Mouse (Mus musculus) C2C12 (cell line): ENCODE data around the gene Gm3453.
"Not testable (repeated sequence)": the region's sequence is repeated elsewhere in the genome, so short reads cannot be mapped to it uniquely, and the experiment has no call there.

Experiments
- CTCF ChIP-seq: IDR thresholded peaks from one replicate; pipeline ENCODE4 v1.5.1; 2011; ENCODE audit not compliant: control insufficient read depth, insufficient read depth, insufficient read length
- MYOG ChIP-seq: IDR thresholded peaks from one replicate; pipeline ENCODE4 v1.6.1; 2011; ENCODE audit not compliant: control insufficient read depth, insufficient read length; ENCODE audit errors: extremely low read depth
- USF1 ChIP-seq: IDR thresholded peaks from one replicate; pipeline ENCODE4 v1.6.1; 2011; ENCODE audit warnings: low read depth, mild to moderate bottlenecking, control low read depth, moderate library complexity

DNA sequence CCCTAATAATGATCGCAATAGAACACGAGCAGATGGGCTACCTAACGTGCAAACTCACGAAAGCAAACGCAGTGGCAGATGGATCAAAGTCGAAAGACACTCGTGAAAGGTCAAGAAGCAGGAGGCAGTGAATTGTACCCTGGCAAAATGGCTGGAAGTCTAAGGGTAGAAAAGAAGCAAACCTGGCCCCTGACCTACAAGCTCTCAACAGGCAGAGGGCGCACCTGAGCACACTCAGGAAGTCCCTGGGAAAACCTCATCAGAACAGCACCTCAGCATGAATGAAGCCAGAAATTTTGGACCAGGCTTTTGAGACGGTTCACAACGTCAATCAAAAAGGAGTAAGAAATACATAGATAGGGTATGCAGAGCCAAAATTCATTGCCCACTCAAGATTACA lies 18.5 kb downstream of the Gm3453 start:
- not testable (repeated sequence) for TF ChIP-seq CTCF, USF1, MYOG
